Mouse (Mus musculus) intestine, postnatal 0 days (tissue): ENCODE data around the gene Diexf. TPM values are rescaled to one million over a fixed set of nuclear protein-coding genes. Genes with fewer than 3 reads are reported as not detected.

Experiments used
- ATAC-seq: fragments of 200-750 bp; cut with Nextera tagmentation; 2 replicates; pipeline ENCODE4 v1.8.0; 2017; ENCODE audit warnings: mild to moderate bottlenecking, moderate TSS enrichment, moderate library complexity
- H3K27ac ChIP-seq: fragments of 300-500 bp; sonication (generic); 2 replicates; pipeline ENCODE4 v1.5.1; 2014; ENCODE audit warnings: mild to moderate bottlenecking, low read depth, low read length, moderate library complexity
- H3K27me3 ChIP-seq: fragments of 300-500 bp; sonication (generic); replicated peaks from 2 replicates; pipeline ENCODE4 v1.6.1; 2014; ENCODE audit warnings: low read length, mixed read lengths; ENCODE audit not compliant: control insufficient read depth, insufficient read depth
- H3K36me3 ChIP-seq: fragments of 300-500 bp; sonication (generic); 2 replicates; pipeline ENCODE4 v1.6.1; 2014; ENCODE audit warnings: mild to moderate bottlenecking, moderate library complexity; ENCODE audit not compliant: control insufficient read depth, insufficient read depth
- H3K4me1 ChIP-seq: fragments of 300-500 bp; sonication (generic); replicated peaks from 2 replicates; pipeline ENCODE4 v1.6.1; 2014; ENCODE audit warnings: antibody characterized with exemption, low read length, mixed read lengths; ENCODE audit not compliant: control insufficient read depth, insufficient read depth
- H3K4me2 ChIP-seq: fragments of 300-500 bp; sonication (generic); replicated peaks from 2 replicates; pipeline ENCODE4 v1.6.1; 2014; ENCODE audit warnings: low read depth, mild to moderate bottlenecking, moderate library complexity
- H3K4me3 ChIP-seq: fragments of 300-500 bp; sonication (generic); 2 replicates; pipeline ENCODE4 v1.5.1; 2014; ENCODE audit warnings: low read depth, low read length
- H3K9ac ChIP-seq: fragments of 300-500 bp; sonication (generic); 2 replicates; pipeline ENCODE4 v1.6.1; 2014; ENCODE audit warnings: mild to moderate bottlenecking, low read depth, low read length
- H3K9me3 ChIP-seq: fragments of 300-500 bp; sonication (generic); 2 replicates; pipeline ENCODE4 v1.6.1; 2016; ENCODE audit warnings: mixed run types; ENCODE audit not compliant: control insufficient read depth
- CTCF ChIP-seq: sonication (generic); IDR thresholded peaks from 2 replicates; pipeline ENCODE4 v1.5.1; 2016; ENCODE audit warnings: low read depth, mild to moderate bottlenecking, control low read depth, antibody characterized with exemption, moderate library complexity
- WGBS: fragments of 180-500 bp; shearing (Covaris S2); extraction: QIAGEN DNeasy Blood & Tissue Kit; methylation state at CpG from one replicate; pipeline ENCODE4 v1.1.7; 2014; 5-methylcytosine and 5-hydroxymethylcytosine counted together
- polyA plus RNA-seq: library from polyadenylated mRNA; unstranded; fragments of >200 nt; fragmentation: Nextera tagmentation; extraction: Ambion mirVana; gene quantifications from 2 replicates; pipeline ENCODE4 v1.2.1, GENCODE M21; 2015

Gene Diexf
- polyA plus RNA-seq, 1 experiment from 2014 or later: 1.7 TPM

- Histone ChIP-seq H3K27ac (no peak overlapping the region), H3K9ac (no peak overlapping the region), H3K4me2 (no peak overlapping the region), H3K36me3 (peaks cover 78% of the 10 kb centered on the region), H3K27me3 (no peaks in the 10 kb centered on the region), H3K9me3 (no peaks in the 10 kb centered on the region), H3K4me1 (no peaks in the 10 kb centered on the region), H3K4me3 (no peak overlapping the region)
- TF ChIP-seq CTCF: no peak
- 95% methylated on average over 6 of the region's 6 CpGs for WGBS
- ATAC-seq: no peak
These were observed 6.8 kb downstream of the Diexf start for GRCm38 (mm10) chr1:193123290-193123689.

- no peak for TF ChIP-seq CTCF
- no peaks in the 10 kb centered on the region for H3K4me1 ChIP-seq
- H3K27ac ChIP-seq: no peak overlapping the region
- no peaks in the 10 kb centered on the region for H3K27me3 ChIP-seq
- 93% methylated on average over 7 of the region's 7 CpGs for WGBS
- H3K36me3 ChIP-seq: peaks cover 79% of the 10 kb centered on the region
- no peak overlapping the region for H3K4me2 ChIP-seq
- no peak overlapping the region for H3K4me3 ChIP-seq
- H3K9ac ChIP-seq: no peak overlapping the region
- H3K9me3 ChIP-seq: no peaks in the 10 kb centered on the region
- no peak for ATAC-seq
These were observed 7.3 kb downstream of the Diexf start for GRCm38 (mm10) chr1:193122793-193123192.

GRCm38 (mm10) chr1:193112093-193112492 lies 18.0 kb downstream of the Diexf start:
- Histone ChIP-seq H3K4me3 (no peak overlapping the region), H3K9ac (no peak overlapping the region), H3K4me2 (no peak overlapping the region), H3K27ac (no peak overlapping the region), H3K36me3 (peaks cover 95% of the 10 kb centered on the region), H3K4me1 (no peaks in the 10 kb centered on the region), H3K27me3 (no peaks in the 10 kb centered on the region), H3K9me3 (no peaks in the 10 kb centered on the region)
- TF ChIP-seq CTCF: no peak
- no peak for ATAC-seq
- WGBS: 96% methylated on average over 9 of the region's 9 CpGs

- 80% methylated on average over 3 of the region's 3 CpGs for WGBS
- TF ChIP-seq CTCF: no peak
These were observed 27.1 kb downstream of the Diexf start for GRCm38 (mm10) chr1:193102996-193103395.

GRCm38 (mm10) chr1:193102556-193102955 lies 27.5 kb downstream of the Diexf start:
- H3K4me1 ChIP-seq: no peaks in the 10 kb centered on the region
- H3K9ac ChIP-seq: no peak overlapping the region
- 87% methylated on average over 5 of the region's 5 CpGs for WGBS
- no peaks in the 10 kb centered on the region for H3K27me3 ChIP-seq
- no peaks in the 10 kb centered on the region for H3K9me3 ChIP-seq
- peaks cover 26% of the 10 kb centered on the region for H3K36me3 ChIP-seq
- no peak overlapping the region for H3K4me2 ChIP-seq
- H3K27ac ChIP-seq: no peak overlapping the region
- no peak overlapping the region for H3K4me3 ChIP-seq
- ATAC-seq: no peak
- TF ChIP-seq CTCF: no peak

More at GRCm38 (mm10) chr1:193102996-193103395, 27.1 kb downstream of the Diexf start:
- Histone ChIP-seq H3K4me1 (no peaks in the 10 kb centered on the region), H3K9ac (no peak overlapping the region), H3K36me3 (peaks cover 28% of the 10 kb centered on the region), H3K4me3 (no peak overlapping the region), H3K4me2 (no peak overlapping the region), H3K27me3 (no peaks in the 10 kb centered on the region), H3K9me3 (no peaks in the 10 kb centered on the region), H3K27ac (no peak overlapping the region)
- no peak for ATAC-seq

GRCm38 (mm10) chr1:193102029-193102428 lies 28.0 kb downstream of the Diexf start:
- no peak overlapping the region for H3K9ac ChIP-seq
- WGBS: 53% methylated on average over 4 of the region's 4 CpGs
- H3K4me1 ChIP-seq: no peaks in the 10 kb centered on the region
- H3K36me3 ChIP-seq: peaks cover 21% of the 10 kb centered on the region
- H3K9me3 ChIP-seq: no peaks in the 10 kb centered on the region
- H3K4me3 ChIP-seq: no peak overlapping the region
- no peak overlapping the region for H3K27ac ChIP-seq
- no peaks in the 10 kb centered on the region for H3K27me3 ChIP-seq
- ATAC-seq: no peak
- TF ChIP-seq CTCF: no peak
- no peak overlapping the region for H3K4me2 ChIP-seq

GRCm38 (mm10) chr1:193098946-193099345 lies 31.1 kb downstream of the Diexf start:
- 82% methylated on average over 3 of the region's 3 CpGs for WGBS
- no peaks in the 10 kb centered on the region for H3K27me3 ChIP-seq
- ATAC-seq: no peak
- no peak for TF ChIP-seq CTCF
- no peak overlapping the region for H3K27ac ChIP-seq
- no peak overlapping the region for H3K4me2 ChIP-seq
- peaks cover 2% of the 10 kb centered on the region; the same call in 1 of the 2 replicates for H3K36me3 ChIP-seq
- H3K9me3 ChIP-seq: no peaks in the 10 kb centered on the region
- no peak overlapping the region for H3K4me3 ChIP-seq
- no peak overlapping the region for H3K9ac ChIP-seq
- no peaks in the 10 kb centered on the region for H3K4me1 ChIP-seq
